Mouse (Mus musculus) kidney, postnatal 14 days (tissue): ENCODE data around the gene Enah.

ENCODE experiments used
- DNase-seq: peaks from one replicate; pipeline ENCODE4 v3.0.0; 2022; ENCODE audit warnings: mixed read lengths

The Enah gene

DNA sequence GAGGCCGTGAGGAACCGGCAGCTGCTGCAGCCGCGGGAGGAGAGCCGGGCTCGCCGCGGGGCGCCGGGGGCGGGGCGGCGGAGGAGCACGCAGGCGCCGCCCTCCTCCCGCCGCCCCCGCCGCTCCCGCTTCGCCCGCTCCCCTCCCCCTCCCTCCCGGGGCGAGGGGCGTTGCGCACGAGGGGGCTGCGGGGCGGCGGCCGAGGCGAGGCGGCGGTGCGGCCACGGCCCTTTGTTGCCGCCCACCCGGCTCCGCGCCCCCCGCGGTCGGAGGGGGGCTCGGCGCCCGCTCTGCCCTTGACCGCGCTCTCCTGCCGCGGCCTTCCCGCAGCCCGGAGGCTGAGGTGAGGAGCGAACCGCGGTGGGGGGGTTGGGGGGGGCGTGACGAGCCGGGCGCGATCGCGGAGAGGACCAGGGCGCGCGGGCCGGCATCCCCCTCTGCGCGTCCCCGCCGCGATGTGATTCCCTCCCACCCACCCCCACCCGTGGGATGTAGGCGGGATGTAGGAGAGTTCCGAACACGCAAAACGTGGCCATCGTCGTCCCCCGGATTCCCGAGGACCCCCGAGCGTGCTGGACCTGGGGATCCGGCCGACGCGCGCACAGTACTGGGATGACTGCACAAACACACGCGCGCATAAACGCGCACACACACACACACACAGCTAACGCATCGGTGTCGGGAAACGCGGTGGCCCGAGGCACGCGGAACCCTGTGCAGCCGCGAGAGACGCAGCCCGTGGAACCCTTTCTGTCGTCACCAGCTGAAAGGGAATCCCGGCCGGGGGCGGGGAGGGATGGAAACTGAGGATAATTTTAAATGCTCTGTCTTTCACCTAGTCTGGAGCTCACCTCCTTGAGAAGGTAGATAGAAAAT is at the start of gene Enah:
Enah (minus strand) TSS at position 65 of the 876 bp plus-strand sequence.
- DNase-seq, result peak; percentile 86

DNA sequence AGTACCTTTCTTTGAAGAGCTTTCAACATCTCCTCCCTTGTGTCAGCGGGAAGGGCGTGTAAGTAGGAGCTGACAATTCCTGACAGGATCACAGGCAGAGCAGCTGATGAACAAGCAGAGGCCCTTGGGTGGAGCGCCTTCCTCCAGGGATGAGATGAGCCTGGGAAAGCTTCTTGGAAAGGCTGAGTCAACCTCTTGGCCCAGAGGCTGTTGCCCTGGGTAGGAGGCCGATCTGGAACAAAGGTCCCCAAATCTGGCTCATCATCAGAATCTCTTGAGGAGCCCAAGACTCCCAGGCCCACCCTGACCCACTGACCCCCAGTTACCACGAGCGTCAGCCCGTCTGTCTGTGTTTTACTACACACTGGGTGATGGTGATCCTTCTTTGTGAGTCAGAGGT is 48.3 kb upstream of the Enah start:
- DNase-seq, result no peak

DNA sequence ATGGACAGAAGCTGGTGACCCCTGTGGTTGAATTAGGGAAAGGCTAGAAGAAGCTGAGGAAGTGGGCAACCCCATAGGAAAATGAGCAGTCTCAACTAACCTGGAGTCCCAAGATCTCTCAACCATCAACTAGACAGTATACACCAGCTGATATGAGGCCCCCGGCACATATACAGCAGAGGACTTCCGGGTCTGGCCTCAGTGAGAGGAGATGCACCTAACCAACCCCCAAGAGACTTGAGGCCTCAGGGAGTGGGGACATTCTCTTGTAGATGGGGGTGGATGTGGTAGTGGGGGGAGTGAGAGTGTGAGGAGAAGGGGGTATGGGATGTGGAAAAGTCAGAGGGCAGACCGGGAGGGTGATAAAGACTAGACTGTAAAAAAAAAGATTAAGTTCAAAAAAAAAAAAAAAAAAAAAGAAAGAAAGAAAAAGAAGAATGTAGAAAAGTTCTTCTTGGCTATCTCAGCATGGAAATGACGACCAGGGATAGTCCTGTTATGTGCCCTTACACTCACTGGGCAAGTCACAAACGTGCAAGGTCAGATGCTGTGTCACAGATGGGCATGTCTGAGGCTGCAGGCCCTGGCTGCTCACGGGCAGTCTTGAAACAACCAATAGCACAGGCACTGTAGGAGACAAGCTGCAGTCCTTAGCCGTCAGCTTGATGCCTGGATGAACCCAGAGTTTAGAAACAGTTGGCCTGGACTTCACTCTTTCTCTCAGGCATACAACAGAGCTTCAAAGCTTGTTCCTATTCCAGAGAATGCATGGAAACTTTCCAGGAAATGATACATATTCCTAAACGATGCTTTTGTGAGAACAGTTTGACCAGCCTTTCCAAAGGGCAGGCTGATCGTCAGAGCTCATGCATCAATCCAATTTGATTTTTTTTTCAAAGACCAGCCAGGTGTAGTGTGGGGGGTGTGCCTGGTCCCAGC is 47.0 kb upstream of the Enah start:
- no peak for DNase-seq

DNA sequence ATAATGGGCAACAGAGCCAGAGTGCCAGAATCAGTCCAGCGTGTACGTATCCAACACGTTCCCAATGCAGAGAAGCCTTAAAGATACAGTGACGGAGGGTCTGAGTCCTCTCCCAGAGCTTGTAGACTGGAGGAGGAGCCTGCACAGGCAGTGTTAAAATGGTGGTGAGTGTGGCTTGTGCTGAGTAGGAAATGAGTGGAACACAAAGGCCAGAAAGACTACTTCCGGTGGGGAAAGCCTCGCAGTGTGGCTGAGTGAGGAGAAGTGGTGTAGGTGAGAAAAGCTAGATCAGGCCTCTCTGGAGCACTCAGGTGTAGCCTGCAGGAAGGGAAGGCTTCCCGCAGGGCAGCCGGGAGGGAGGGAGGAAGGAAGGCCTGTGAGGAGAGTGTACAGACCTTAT is 43.9 kb upstream of the Enah start:
- no peak for DNase-seq

- no peak for DNase-seq
Measured at GRCm38 (mm10) chr1:182062801-182063200, 43.0 kb upstream of the Enah start.

GRCm38 (mm10) chr1:182061203-182061602 is 41.4 kb upstream of the Enah start:
- no peak for DNase-seq

GRCm38 (mm10) chr1:182059806-182060205 is 40.0 kb upstream of the Enah start:
- DNase-seq, result no peak

GRCm38 (mm10) chr1:182057998-182058397 is 38.2 kb upstream of the Enah start:
- DNase-seq, result no peak

GRCm38 (mm10) chr1:182055122-182055521 is 35.3 kb upstream of the Enah start:
- DNase-seq, result no peak

GRCm38 (mm10) chr1:182054651-182055050 is 34.9 kb upstream of the Enah start:
- no peak for DNase-seq

GRCm38 (mm10) chr1:182052973-182053372 is 33.2 kb upstream of the Enah start:
- DNase-seq, result no peak

GRCm38 (mm10) chr1:182052385-182052784 is 32.6 kb upstream of the Enah start:
- no peak for DNase-seq

DNA sequence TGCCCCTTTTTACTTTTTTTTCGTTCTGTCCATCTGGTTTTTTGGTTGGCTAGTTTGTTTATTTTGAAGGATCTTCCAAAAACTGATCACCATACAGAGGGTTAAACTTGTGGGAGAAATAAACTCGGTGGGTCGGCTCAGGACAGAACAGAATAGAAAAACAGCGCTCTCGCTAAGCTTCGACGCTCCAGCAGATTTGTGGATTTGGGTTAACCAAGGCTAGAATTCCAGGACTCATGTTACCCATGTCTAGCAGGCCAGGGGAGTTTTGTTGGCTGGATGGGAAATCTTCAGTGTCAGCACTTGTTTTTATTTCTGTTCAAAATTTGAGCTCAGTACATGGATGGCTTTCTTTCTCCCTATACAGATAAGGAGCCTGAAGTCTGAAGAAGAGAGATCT is 30.0 kb upstream of the Enah start:
- DNase-seq, result no peak

GRCm38 (mm10) chr1:182048101-182048500 is 28.3 kb upstream of the Enah start:
- DNase-seq, result no peak

GRCm38 (mm10) chr1:182047016-182047690 is 27.4 kb upstream of the Enah start:
- DNase-seq, result no peak

- no peak for DNase-seq
Measured at GRCm38 (mm10) chr1:182045208-182045607, 25.4 kb upstream of the Enah start.

DNA sequence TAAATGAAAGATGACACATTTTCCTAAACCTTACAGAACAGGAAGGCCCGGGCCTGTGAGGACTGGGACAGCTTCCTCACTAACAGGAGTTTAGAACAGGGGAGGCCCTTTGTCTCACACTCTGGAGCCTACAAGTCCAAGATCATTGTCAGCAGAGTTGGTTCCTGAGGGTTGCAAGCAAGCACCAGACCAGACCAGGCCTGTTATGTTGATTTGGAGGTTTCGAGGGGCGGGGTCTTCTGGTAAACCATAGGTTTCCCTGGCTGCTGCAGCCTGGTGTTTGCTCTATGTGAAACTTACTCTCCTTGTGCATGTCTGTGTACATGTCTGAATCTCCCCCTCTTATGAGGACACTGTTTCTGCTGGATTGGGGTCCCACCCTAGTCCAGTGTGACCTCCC is 20.7 kb upstream of the Enah start:
- no peak for DNase-seq

- no peak for DNase-seq
Measured at GRCm38 (mm10) chr1:182031757-182032156, 12.0 kb upstream of the Enah start.

DNA sequence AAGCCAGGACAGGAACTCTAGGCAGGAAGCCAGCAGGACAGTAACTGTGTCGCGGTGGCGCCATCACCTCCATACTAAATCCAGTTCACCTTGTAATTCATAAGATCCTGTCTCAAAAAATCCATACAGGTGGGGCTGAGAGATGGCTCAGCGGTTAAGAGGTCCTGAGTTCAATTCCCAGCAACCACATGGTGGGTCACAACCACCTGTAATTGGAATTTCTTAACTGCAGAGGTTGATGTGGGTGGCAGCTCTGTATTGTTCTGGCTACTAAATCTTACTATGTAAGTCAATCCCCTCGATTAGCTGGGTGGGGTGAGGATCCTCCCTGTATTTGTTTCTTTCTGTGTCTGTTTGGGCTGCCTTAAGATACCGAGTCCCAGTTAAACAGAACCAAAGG is 11.3 kb upstream of the Enah start:
- DNase-seq, result no peak

DNA sequence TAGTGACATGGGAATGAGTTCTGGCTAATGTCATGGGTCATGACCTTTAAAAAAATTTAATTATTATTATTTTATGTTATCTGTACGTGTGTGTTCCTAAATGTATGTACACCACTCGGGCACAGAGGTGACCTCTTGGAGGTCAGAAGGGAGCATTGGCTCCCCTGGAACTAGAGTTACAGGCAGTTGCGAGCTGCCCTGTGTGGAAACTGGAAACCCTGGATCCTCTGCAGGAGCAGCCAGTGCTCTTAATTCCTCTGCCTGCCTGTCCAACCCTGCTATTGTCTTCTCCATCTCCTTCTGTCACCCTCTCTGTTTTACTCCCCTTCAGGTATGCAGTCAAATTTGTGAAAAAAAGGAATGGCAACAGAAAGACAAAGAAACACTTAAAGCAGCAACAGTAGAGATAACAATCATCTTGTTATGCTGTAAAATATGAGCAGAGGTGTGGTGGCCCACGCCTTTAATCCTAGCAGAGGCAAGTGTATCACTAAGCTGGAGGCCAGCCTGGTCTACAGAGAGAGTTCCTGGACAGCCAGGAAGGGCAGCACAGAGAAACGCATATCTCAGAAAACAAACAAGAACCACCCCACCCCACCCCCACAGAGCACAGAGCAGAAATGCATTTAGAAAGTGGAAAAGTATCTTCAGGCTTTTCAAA is 10.3 kb upstream of the Enah start:
- DNase-seq, result no peak

DNA sequence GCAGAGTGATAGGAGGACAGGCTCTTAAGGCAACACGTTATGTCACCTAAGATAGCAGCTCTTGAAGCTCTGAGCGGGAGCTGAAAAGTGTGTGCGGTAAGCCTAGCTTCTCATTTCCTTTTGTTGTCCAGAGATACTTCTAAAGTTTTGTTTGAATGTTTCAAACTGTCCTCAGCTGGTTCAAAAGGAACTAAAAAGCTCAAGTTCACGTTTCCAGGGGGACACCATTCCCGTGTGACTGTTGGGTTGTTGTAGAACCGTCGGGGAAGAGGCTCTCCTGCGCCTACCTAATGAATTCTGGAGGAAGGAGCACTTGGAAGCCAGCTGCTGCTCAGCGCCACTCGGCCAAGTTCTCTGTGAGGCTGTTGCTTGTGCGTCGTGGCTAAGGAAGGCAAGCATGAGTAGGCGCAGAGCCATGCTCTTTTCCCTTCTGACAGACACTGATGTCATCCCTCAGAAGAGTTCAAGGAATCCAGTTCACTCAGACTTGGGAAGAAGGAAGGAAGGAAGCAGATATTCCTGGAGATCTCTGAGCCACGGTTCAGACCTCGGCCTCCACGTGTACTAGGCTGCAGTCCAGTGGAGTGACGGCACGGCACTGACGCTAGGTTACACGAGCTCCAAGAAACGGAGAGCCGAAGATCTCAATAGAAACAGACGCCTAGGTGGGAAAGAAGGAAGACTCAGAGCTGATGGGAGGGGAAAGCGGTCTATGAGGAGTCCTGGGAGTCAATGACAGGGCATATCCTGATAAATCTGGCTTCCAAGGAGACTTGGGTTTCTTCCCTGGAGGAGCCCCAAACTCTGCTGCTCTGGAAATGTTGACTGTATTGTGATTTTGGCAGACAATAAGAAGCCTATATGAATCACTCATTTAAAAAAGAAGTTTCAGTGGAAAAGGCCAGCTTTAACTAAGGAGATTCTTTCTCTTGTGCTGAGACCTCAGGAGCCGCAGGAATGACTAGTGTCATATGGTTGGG is 8.7 kb upstream of the Enah start:
- DNase-seq, result no peak
